Mouse (Mus musculus): ENCODE data around the gene Ccne1.

- TF ChIP-seq CTCF (IDR thresholded peaks at IDR 0.05; ENCODE audit: insufficient read depth, low read depth, low read length) (no peak), POLR2A (IDR thresholded peaks at IDR 0.05; ENCODE audit: insufficient read depth, low read depth, low read length) (no peak)
These were observed 19.5 kb downstream of the Ccne1 start for GRCm38 (mm10) chr7:38087856-38088255.

Measured in olfactory bulb, adult 2 months (tissue).